Mouse (Mus musculus): ENCODE results near the gene Lrrc25. TPM values are rescaled to one million over a fixed set of nuclear protein-coding genes. Genes with fewer than 3 reads are reported as not detected.

The Lrrc25 gene
- polyA plus RNA-seq, 1 experiment from 2014 or later, result 0.74 TPM

- peak overlapping the region; percentile 89 for H3K27ac ChIP-seq (replicated peaks)
- ATAC-seq (replicated peaks), result 0 out of 2 replicates have a peak, but pooled peaks have one; percentile 6
- H3K4me1 ChIP-seq, result peaks cover 58% of the 10 kb centered on the region
- no peak overlapping the region for H3K4me3 ChIP-seq
- H3K27me3 ChIP-seq, result no peaks in the 10 kb centered on the region
- peak overlapping the region; percentile 16; the same call in 1 of the 2 replicates for H3K4me2 ChIP-seq (replicated peaks)
- WGBS, result 10% methylated on average over 13 of the region's 13 CpGs
- no peaks in the 10 kb centered on the region for H3K9me3 ChIP-seq
- H3K36me3 ChIP-seq, result peaks cover 5% of the 10 kb centered on the region; the same call in 1 of the 2 replicates
- peak overlapping the region; percentile 29; the same call in 1 of the 2 replicates for H3K9ac ChIP-seq (replicated peaks)
Measured at GRCm38 (mm10) chr8:70656193-70656790, 40.3 kb downstream of the Lrrc25 start.

GRCm38 (mm10) chr8:70657214-70657613 is 41.3 kb downstream of the Lrrc25 start:
- 95% methylated on average over 3 of the region's 3 CpGs for WGBS
- no peaks in the 10 kb centered on the region for H3K27me3 ChIP-seq
- H3K36me3 ChIP-seq, result peaks cover 5% of the 10 kb centered on the region; the same call in 1 of the 2 replicates
- no peak overlapping the region for H3K4me3 ChIP-seq
- H3K9me3 ChIP-seq, result no peaks in the 10 kb centered on the region
- H3K27ac ChIP-seq (replicated peaks), result peak overlapping the region; percentile 89
- no peak overlapping the region for H3K9ac ChIP-seq (replicated peaks)
- ATAC-seq (replicated peaks), result no peak
- H3K4me1 ChIP-seq, result peaks cover 58% of the 10 kb centered on the region
- no peak overlapping the region for H3K4me2 ChIP-seq (replicated peaks)

DNA sequence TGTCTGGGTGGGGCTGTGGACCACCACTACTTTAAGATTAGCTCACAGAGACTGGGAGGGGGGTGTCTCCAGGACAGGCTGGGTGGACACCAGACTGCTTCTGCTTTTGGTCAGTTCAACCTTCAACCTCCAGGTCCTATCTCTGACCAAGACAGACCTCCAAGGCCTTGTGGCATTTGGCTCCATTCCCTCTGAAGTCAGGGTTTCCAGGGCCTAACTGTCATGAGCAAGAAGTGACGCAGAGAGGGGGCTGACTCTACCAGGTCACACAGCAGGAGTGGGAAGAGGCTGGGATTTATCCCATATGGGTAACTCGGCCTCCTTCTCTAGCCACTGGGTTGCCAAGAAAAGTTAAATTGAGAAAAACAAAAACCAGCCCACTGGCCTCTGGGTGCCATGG is 41.8 kb downstream of the Lrrc25 start:
- Histone ChIP-seq H3K4me1 (peaks cover 56% of the 10 kb centered on the region), H3K27me3 (no peaks in the 10 kb centered on the region), H3K27ac (replicated peaks) (peak overlapping the region; percentile 89), H3K4me2 (replicated peaks) (peak overlapping the region; percentile 91), H3K9ac (replicated peaks) (no peak overlapping the region), H3K4me3 (no peak overlapping the region), H3K36me3 (peaks cover 5% of the 10 kb centered on the region; the same call in 1 of the 2 replicates), H3K9me3 (no peaks in the 10 kb centered on the region)
- WGBS, result 87% methylated on average over 2 of the region's 2 CpGs
- ATAC-seq (replicated peaks), result no peak

DNA sequence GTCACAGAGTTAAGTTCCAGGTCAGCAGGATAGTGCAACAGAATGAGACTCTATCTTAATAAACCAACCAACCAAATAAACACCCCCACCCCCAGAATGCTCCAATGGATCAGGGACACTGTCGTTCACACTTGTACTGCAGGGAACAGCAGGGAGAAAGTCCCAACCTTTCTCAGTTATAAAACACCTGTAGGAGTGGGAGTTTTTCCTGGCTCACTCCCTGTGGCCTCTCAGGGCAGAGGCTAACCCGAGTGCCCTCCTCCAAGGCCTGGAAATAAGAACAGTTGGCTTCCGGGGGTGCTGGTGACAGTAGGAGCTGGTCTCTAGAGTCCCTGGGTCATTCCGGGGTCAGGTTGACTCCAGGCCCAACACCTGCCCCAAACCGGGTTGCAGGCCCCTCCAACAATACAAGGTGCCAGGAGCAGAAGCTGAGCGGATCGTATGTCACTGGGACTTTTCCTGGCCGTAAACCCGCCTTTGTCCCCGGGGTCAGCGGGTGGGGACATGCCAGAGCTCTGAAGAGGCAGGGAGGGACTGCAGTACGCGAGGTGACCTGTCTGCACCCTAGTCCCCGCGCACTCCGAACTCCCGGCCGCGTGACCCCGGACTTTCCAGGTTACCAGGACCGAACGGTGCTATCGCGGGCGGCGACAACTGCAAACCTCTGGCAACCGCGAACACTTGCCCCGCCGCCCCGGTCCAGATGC is 43.1 kb downstream of the Lrrc25 start:
- no peaks in the 10 kb centered on the region for H3K27me3 ChIP-seq
- no peak; the same call in 1 of the 2 replicates for ATAC-seq (replicated peaks)
- under 1% methylated on average over 31 of the region's 31 CpGs for WGBS
- peaks cover 5% of the 10 kb centered on the region; the same call in 1 of the 2 replicates for H3K36me3 ChIP-seq
- peak overlapping the region; percentile 53 for H3K27ac ChIP-seq (replicated peaks)
- peak overlapping the region; percentile 77 for H3K9ac ChIP-seq (replicated peaks)
- peaks cover 48% of the 10 kb centered on the region for H3K4me1 ChIP-seq
- peak overlapping the region; percentile 91 for H3K4me3 ChIP-seq
- no peaks in the 10 kb centered on the region for H3K9me3 ChIP-seq
- peak overlapping the region; percentile 91 for H3K4me2 ChIP-seq (replicated peaks)

DNA sequence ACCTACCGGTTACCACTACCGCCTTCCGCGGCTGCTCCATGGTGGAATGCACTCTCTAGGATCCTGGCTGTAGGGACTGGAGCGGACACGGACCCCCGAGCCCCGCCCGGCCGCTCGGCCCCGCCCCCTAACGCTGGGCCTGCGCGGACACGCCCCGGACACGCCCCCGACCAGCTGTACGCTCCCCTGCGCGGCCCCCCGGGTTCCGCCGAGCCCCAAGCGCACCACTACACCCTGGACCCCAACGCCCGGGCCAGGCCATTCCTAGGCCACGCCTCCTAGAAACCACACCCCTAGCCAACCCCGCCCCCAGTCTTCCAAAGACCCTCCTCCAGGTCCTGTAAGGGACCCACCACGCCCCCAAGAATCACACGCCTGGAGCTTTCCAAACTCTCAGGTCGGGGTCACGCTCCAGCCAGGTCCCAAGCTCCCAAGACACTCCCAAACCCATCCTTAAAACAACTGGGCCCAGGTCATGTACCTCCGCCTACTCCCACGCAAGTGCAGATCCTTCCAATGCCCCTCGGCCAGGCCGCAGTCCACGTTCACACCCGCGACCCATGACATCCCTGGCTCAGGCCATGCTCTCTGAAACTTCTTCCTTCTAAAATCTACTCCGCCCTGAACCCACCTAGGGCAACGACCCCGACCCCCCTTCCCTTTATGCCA is 43.8 kb downstream of the Lrrc25 start:
- Histone ChIP-seq H3K9ac (replicated peaks) (peak overlapping the region; percentile 77), H3K4me2 (replicated peaks) (peak overlapping the region; percentile 91), H3K4me1 (peaks cover 48% of the 10 kb centered on the region), H3K36me3 (peaks cover 5% of the 10 kb centered on the region; the same call in 1 of the 2 replicates), H3K4me3 (peak overlapping the region; percentile 91), H3K27ac (replicated peaks) (peak overlapping the region; percentile 53), H3K9me3 (no peaks in the 10 kb centered on the region), H3K27me3 (no peaks in the 10 kb centered on the region)
- ATAC-seq (replicated peaks), result peak; percentile 93
- whole genome bisulfite sequencing, result 2% methylated on average over 44 of the region's 44 CpGs

DNA sequence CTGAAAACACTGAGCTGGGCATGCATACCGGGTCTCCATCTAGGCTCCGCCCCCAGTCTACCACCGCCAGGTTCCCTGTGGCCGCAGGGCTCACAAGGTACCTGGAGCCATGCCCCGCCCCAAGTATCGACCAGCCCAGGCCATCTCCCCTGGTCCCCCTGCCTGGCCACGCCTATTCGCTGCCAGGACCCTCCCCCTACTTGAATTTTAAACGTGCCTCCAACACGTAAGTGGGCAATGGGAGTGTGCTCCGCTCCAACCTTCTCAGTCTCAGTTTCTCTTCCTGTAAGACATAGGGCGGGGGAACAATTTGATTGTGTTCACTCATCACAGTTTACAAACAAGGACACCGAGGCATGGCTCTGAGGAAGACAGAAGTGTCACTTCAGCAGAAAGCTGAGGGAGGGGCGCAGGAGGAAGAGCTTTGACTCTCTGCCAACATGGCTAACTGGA is 44.3 kb downstream of the Lrrc25 start, which contains the start of gene Pgpep1:
Pgpep1 (minus strand) TSS at position 116 of the 453 bp plus-strand sequence.
- Histone ChIP-seq H3K4me1 (peaks cover 48% of the 10 kb centered on the region), H3K4me3 (peak within 1 kb of the TSS; percentile 91), H3K9me3 (no peaks in the 10 kb centered on the region), H3K9ac (replicated peaks) (peak within 1 kb of the TSS; percentile 77), H3K27ac (replicated peaks) (peak within 1 kb of the TSS; percentile 53), H3K36me3 (peaks cover 2% of the 10 kb centered on the region; the same call in 1 of the 2 replicates), H3K4me2 (replicated peaks) (peak within 1 kb of the TSS; percentile 91), H3K27me3 (no peaks in the 10 kb centered on the region)
- 4% methylated on average over 14 of the region's 14 CpGs for WGBS
- peak; percentile 53 for ATAC-seq (replicated peaks)

- H3K9ac ChIP-seq (replicated peaks), result no peak overlapping the region
- no peaks in the 10 kb centered on the region for H3K9me3 ChIP-seq
- no peaks in the 10 kb centered on the region for H3K36me3 ChIP-seq
- H3K27me3 ChIP-seq, result no peaks in the 10 kb centered on the region
- no peak overlapping the region for H3K27ac ChIP-seq (replicated peaks)
- 28% methylated on average over 4 of the region's 4 CpGs for WGBS
- no peak overlapping the region for H3K4me3 ChIP-seq
- no peak for ATAC-seq (replicated peaks)
- H3K4me1 ChIP-seq, result peaks cover 19% of the 10 kb centered on the region
- H3K4me2 ChIP-seq (replicated peaks), result no peak overlapping the region
Measured at GRCm38 (mm10) chr8:70663691-70664090, 47.7 kb downstream of the Lrrc25 start.

GRCm38 (mm10) chr8:70664631-70665030 is 48.7 kb downstream of the Lrrc25 start:
- WGBS, result 77% methylated on average over 3 of the region's 3 CpGs
- no peak for ATAC-seq (replicated peaks)

GRCm38 (mm10) chr8:70665599-70665998 is 49.6 kb downstream of the Lrrc25 start:
- H3K4me3 ChIP-seq, result no peak overlapping the region
- H3K27me3 ChIP-seq, result no peaks in the 10 kb centered on the region
- no peaks in the 10 kb centered on the region for H3K9me3 ChIP-seq
- H3K4me1 ChIP-seq, result peaks cover 4% of the 10 kb centered on the region
- H3K36me3 ChIP-seq, result no peaks in the 10 kb centered on the region
- H3K4me2 ChIP-seq (replicated peaks), result no peak overlapping the region
- H3K9ac ChIP-seq (replicated peaks), result no peak overlapping the region
- no peak for ATAC-seq (replicated peaks)
- 75% methylated on average over 2 of the region's 2 CpGs for WGBS
- H3K27ac ChIP-seq (replicated peaks), result no peak overlapping the region

More at GRCm38 (mm10) chr8:70664631-70665030, 48.7 kb downstream of the Lrrc25 start:
- H3K4me1 ChIP-seq, result peaks cover 13% of the 10 kb centered on the region
- no peak overlapping the region for H3K27ac ChIP-seq (replicated peaks)
- H3K27me3 ChIP-seq, result no peaks in the 10 kb centered on the region
- H3K36me3 ChIP-seq, result no peaks in the 10 kb centered on the region
- no peaks in the 10 kb centered on the region for H3K9me3 ChIP-seq
- no peak overlapping the region for H3K9ac ChIP-seq (replicated peaks)
- no peak overlapping the region for H3K4me3 ChIP-seq
- no peak overlapping the region for H3K4me2 ChIP-seq (replicated peaks)

DNA sequence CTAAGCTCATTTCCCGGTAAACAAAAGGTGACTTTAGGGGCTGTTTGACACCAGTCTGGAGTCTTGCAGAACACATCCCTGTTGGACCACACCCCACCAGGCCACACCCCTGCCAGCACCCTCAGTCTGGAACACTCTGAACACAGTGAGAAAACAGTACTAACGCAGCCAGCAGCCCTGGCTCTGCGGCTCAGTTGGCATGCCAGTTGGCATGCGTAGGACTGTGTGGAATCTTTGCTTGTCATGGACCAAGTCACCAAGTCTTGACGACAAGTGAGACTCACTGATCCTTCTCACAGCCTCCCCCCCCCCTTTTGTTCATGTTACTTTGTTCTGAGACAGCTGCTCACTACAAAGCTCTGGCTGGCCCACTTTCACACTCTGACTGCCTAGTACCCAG is 51.1 kb downstream of the Lrrc25 start:
- Histone ChIP-seq H3K9me3 (no peaks in the 10 kb centered on the region), H3K9ac (replicated peaks) (no peak overlapping the region), H3K27me3 (no peaks in the 10 kb centered on the region), H3K27ac (replicated peaks) (no peak overlapping the region), H3K4me2 (replicated peaks) (no peak overlapping the region), H3K36me3 (no peaks in the 10 kb centered on the region), H3K4me1 (peaks cover 4% of the 10 kb centered on the region; the same call in 1 of the 2 replicates), H3K4me3 (no peak overlapping the region)
- ATAC-seq (replicated peaks), result peak; percentile 68; the same call in 1 of the 2 replicates
- 65% methylated on average over 5 of the region's 5 CpGs for WGBS

Measured in forebrain, embryonic 15.5 days (tissue).